Mouse (Mus musculus): Measurements from ENCODE around the gene Ccdc66.

- no peak for TF ChIP-seq CTCF (conservative IDR thresholded peaks at IDR 0.05; ENCODE audit: low read length)
- no peak for TF ChIP-seq POU5F1 (IDR thresholded peaks at IDR 0.05; ENCODE audit: borderline replicate concordance, low read length)
Observed at GRCm38 (mm10) chr14:27446963-27447362, 61.3 kb downstream of the Ccdc66 start.
